Mouse (Mus musculus) erythroblast, embryonic 14.5 days (primary cell): ENCODE measurements around the gene Cpeb2. TPM values are rescaled to one million over a fixed set of nuclear protein-coding genes. Genes with fewer than 3 reads are reported as not detected.

Experiments used
- H3K27me3 ChIP-seq: 2 replicates; pipeline ENCODE4 v1.6.1; 2012; ENCODE audit warnings: inconsistent platforms; ENCODE audit not compliant: control insufficient read depth
- H3K36me3 ChIP-seq: 2 replicates; pipeline ENCODE4 v1.6.1; 2012; ENCODE audit warnings: mild to moderate bottlenecking, inconsistent platforms; ENCODE audit not compliant: control insufficient read depth
- H3K4me1 ChIP-seq: 2 replicates; pipeline ENCODE4 v1.6.1; 2012; ENCODE audit warnings: inconsistent platforms; ENCODE audit not compliant: control insufficient read depth
- H3K4me3 ChIP-seq: replicated peaks from 2 replicates; pipeline ENCODE3; 2012; ENCODE audit warnings: moderate library complexity, mild to moderate bottlenecking, inconsistent platforms
- H3K9me3 ChIP-seq: 2 replicates; pipeline ENCODE4 v1.6.1; 2012; ENCODE audit warnings: low read length, inconsistent platforms, mixed read lengths; ENCODE audit not compliant: control insufficient read depth
- GATA1 ChIP-seq: IDR thresholded peaks from 2 replicates; pipeline ENCODE4 v1.6.1; 2012; ENCODE audit warnings: low read length, inconsistent platforms, mixed read lengths
- TAL1 ChIP-seq: IDR thresholded peaks from 3 replicates; pipeline ENCODE4 v1.6.1; 2012; ENCODE audit warnings: low read length, inconsistent platforms, mixed read lengths
- polyA plus RNA-seq: library from polyadenylated mRNA; stranded (reverse); fragments of >175 nt; gene quantifications from 2 replicates; pipeline ENCODE4 v1.2.3, GENCODE M21; 2012

The Cpeb2 gene
- polyA plus RNA-seq, 1 experiment = 0.07 TPM

- H3K27me3 ChIP-seq = no peaks in the 10 kb centered on the region
- no peaks in the 10 kb centered on the region for H3K9me3 ChIP-seq
- H3K4me1 ChIP-seq = no peaks in the 10 kb centered on the region
- no peak overlapping the region for H3K4me3 ChIP-seq
- TF ChIP-seq GATA1 (no peak), TAL1 (no peak)
- H3K36me3 ChIP-seq = no peaks in the 10 kb centered on the region
Measured at GRCm38 (mm10) chr5:43258472-43259142, 25.6 kb downstream of the Cpeb2 start.

- Histone ChIP-seq H3K9me3 (no peaks in the 10 kb centered on the region), H3K36me3 (no peaks in the 10 kb centered on the region), H3K4me3 (no peak overlapping the region), H3K4me1 (no peaks in the 10 kb centered on the region), H3K27me3 (no peaks in the 10 kb centered on the region)
- TF ChIP-seq TAL1 = no peak
- TF ChIP-seq GATA1 = no peak
Measured at GRCm38 (mm10) chr5:43261814-43262213, 28.8 kb downstream of the Cpeb2 start.

GRCm38 (mm10) chr5:43263951-43264350 lies 31.0 kb downstream of the Cpeb2 start:
- Histone ChIP-seq H3K4me3 (no peak overlapping the region), H3K36me3 (no peaks in the 10 kb centered on the region), H3K9me3 (no peaks in the 10 kb centered on the region), H3K4me1 (no peaks in the 10 kb centered on the region), H3K27me3 (no peaks in the 10 kb centered on the region)
- TF ChIP-seq GATA1 = no peak

- no peak for TF ChIP-seq GATA1
- TF ChIP-seq TAL1 = no peak
- H3K4me1 ChIP-seq = no peaks in the 10 kb centered on the region
- no peaks in the 10 kb centered on the region for H3K36me3 ChIP-seq
- H3K27me3 ChIP-seq = no peaks in the 10 kb centered on the region
- no peaks in the 10 kb centered on the region for H3K9me3 ChIP-seq
- H3K4me3 ChIP-seq = no peak overlapping the region
Measured at GRCm38 (mm10) chr5:43264696-43265095, 31.7 kb downstream of the Cpeb2 start.

GRCm38 (mm10) chr5:43277982-43278381 lies 45.0 kb downstream of the Cpeb2 start:
- TF ChIP-seq TAL1 = no peak
- TF ChIP-seq GATA1 = no peak
- Histone ChIP-seq H3K36me3 (no peaks in the 10 kb centered on the region), H3K9me3 (no peaks in the 10 kb centered on the region), H3K4me1 (no peaks in the 10 kb centered on the region), H3K27me3 (no peaks in the 10 kb centered on the region), H3K4me3 (no peak overlapping the region)

- TF ChIP-seq TAL1 = no peak
- TF ChIP-seq GATA1 = no peak
- H3K4me3 ChIP-seq = no peak overlapping the region
- no peaks in the 10 kb centered on the region for H3K9me3 ChIP-seq
- peaks cover 2% of the 10 kb centered on the region; the same call in 1 of the 2 replicates for H3K36me3 ChIP-seq
- no peaks in the 10 kb centered on the region for H3K27me3 ChIP-seq
- no peaks in the 10 kb centered on the region for H3K4me1 ChIP-seq
Measured at GRCm38 (mm10) chr5:43279774-43280173, 46.8 kb downstream of the Cpeb2 start.

- peaks cover 2% of the 10 kb centered on the region; the same call in 1 of the 2 replicates for H3K36me3 ChIP-seq
- H3K4me1 ChIP-seq = no peaks in the 10 kb centered on the region
- no peaks in the 10 kb centered on the region for H3K9me3 ChIP-seq
- no peak for TF ChIP-seq GATA1
- no peak for TF ChIP-seq TAL1
- H3K27me3 ChIP-seq = no peaks in the 10 kb centered on the region
- H3K4me3 ChIP-seq = no peak overlapping the region
Measured at GRCm38 (mm10) chr5:43285756-43286155, 52.8 kb downstream of the Cpeb2 start.

- no peak overlapping the region for H3K4me3 ChIP-seq
- H3K4me1 ChIP-seq = no peaks in the 10 kb centered on the region
- no peaks in the 10 kb centered on the region for H3K9me3 ChIP-seq
- no peaks in the 10 kb centered on the region for H3K27me3 ChIP-seq
- no peaks in the 10 kb centered on the region; the same call in 1 of the 2 replicates for H3K36me3 ChIP-seq
- TF ChIP-seq GATA1 = no peak
- no peak for TF ChIP-seq TAL1
Measured at GRCm38 (mm10) chr5:43289752-43290446, 56.9 kb downstream of the Cpeb2 start.

- H3K9me3 ChIP-seq = no peaks in the 10 kb centered on the region
- H3K36me3 ChIP-seq = no peaks in the 10 kb centered on the region
- no peaks in the 10 kb centered on the region for H3K27me3 ChIP-seq
- no peaks in the 10 kb centered on the region for H3K4me1 ChIP-seq
- TF ChIP-seq TAL1 (no peak), GATA1 (no peak)
- no peak overlapping the region for H3K4me3 ChIP-seq
Measured at GRCm38 (mm10) chr5:43293136-43293535, 60.2 kb downstream of the Cpeb2 start.
